Mouse (Mus musculus) forebrain, postnatal 0 days (tissue): ENCODE measurements around the gene Mfsd6. TPM values are rescaled to one million over a fixed set of nuclear protein-coding genes. Genes with fewer than 3 reads are reported as not detected.

Experiments used
- ATAC-seq: fragments of 200-750 bp; cut with Nextera tagmentation; 2 replicates; pipeline ENCODE4 v1.8.0; 2017; ENCODE audit warnings: mild to moderate bottlenecking, moderate library complexity
- DNase-seq: peaks from one replicate; pipeline ENCODE4 v3.0.0-alpha.2; 2015
- H3K27ac ChIP-seq: fragments of 300-500 bp; sonication (generic); 2 replicates; pipeline ENCODE4 v1.5.1; 2014; ENCODE audit warnings: low read depth, mild to moderate bottlenecking, antibody characterized with exemption, low read length, moderate library complexity, mixed read lengths
- H3K27me3 ChIP-seq: fragments of 300-500 bp; sonication (generic); 2 replicates; pipeline ENCODE4 v1.6.1; 2014; ENCODE audit warnings: mild to moderate bottlenecking, low read length, mixed read lengths; ENCODE audit not compliant: insufficient read depth
- H3K36me3 ChIP-seq: fragments of 300-500 bp; sonication (generic); 2 replicates; pipeline ENCODE4 v1.6.1; 2014; ENCODE audit warnings: mild to moderate bottlenecking, moderate library complexity; ENCODE audit not compliant: insufficient read depth
- H3K4me1 ChIP-seq: fragments of 300-500 bp; sonication (generic); 2 replicates; pipeline ENCODE4 v1.6.1; 2014; ENCODE audit warnings: antibody characterized with exemption; ENCODE audit not compliant: insufficient read depth
- H3K4me2 ChIP-seq: fragments of 300-500 bp; sonication (generic); 2 replicates; pipeline ENCODE4 v1.6.1; 2014; ENCODE audit warnings: low read depth, mild to moderate bottlenecking, moderate library complexity
- H3K4me3 ChIP-seq: fragments of 300-500 bp; sonication (generic); 2 replicates; pipeline ENCODE4 v1.5.1; 2014; ENCODE audit warnings: low read depth, low read length, mixed read lengths
- H3K9ac ChIP-seq: fragments of 300-500 bp; sonication (generic); 2 replicates; pipeline ENCODE4 v1.6.1; 2014; ENCODE audit warnings: mild to moderate bottlenecking
- H3K9me3 ChIP-seq: fragments of 300-500 bp; sonication (generic); 2 replicates; pipeline ENCODE4 v1.6.1; 2016; ENCODE audit warnings: low read length
- CTCF ChIP-seq: sonication (generic); IDR thresholded peaks from 2 replicates; pipeline ENCODE4 v1.5.1; 2016; ENCODE audit warnings: antibody characterized with exemption, control low read depth, low read depth
- WGBS: fragments of 180-500 bp; shearing (Covaris S2); extraction: QIAGEN DNeasy Blood & Tissue Kit; methylation state at CpG from one replicate; pipeline ENCODE4 v1.1.7; 2014; 5-methylcytosine and 5-hydroxymethylcytosine counted together
- polyA plus RNA-seq: library from polyadenylated mRNA; unstranded; fragments of >200 nt; fragmentation: Nextera tagmentation; extraction: Ambion mirVana; gene quantifications from 2 replicates; pipeline ENCODE4 v1.2.1, GENCODE M21; 2015
- total RNA-seq: library from RNA; depleted of rRNA; stranded (reverse); fragments of >200 nt; gene quantifications from 2 replicates; pipeline ENCODE4 v1.2.3, GENCODE M21; 2014

The Mfsd6 gene
- total and polyA plus RNA-seq, 2 experiments from 2014 or later, result 9.6 to 45.0 TPM

DNA sequence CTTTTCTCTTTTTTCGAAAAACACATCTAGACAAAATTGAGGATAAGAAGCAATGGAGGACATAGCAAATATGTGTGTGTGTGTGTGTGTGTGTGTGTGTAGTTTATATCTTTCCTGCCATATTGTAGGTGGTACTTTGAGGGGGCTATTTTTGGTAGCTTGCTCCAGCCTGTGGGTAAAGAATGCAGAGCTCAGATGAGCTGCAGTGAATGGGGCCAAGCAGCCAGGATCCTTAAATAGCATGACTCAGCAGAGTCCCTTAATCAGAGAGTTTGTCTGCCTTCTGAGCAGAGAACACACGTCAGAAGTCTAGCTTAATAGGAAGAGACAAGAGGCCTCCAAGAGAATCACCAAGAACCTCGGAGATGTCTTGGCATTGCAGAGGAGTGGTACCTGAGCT is 25.4 kb upstream of the Mfsd6 start:
- Histone ChIP-seq H3K9me3 (no peaks in the 10 kb centered on the region), H3K4me3 (no peak overlapping the region), H3K27ac (no peak overlapping the region), H3K27me3 (no peaks in the 10 kb centered on the region), H3K36me3 (no peaks in the 10 kb centered on the region), H3K9ac (no peak overlapping the region), H3K4me2 (no peak overlapping the region), H3K4me1 (no peaks in the 10 kb centered on the region)
- DNase-seq (no peak), ATAC-seq (no peak)
- TF ChIP-seq CTCF, result no peak
- WGBS, result 59% methylated on average over 3 of the region's 3 CpGs

DNA sequence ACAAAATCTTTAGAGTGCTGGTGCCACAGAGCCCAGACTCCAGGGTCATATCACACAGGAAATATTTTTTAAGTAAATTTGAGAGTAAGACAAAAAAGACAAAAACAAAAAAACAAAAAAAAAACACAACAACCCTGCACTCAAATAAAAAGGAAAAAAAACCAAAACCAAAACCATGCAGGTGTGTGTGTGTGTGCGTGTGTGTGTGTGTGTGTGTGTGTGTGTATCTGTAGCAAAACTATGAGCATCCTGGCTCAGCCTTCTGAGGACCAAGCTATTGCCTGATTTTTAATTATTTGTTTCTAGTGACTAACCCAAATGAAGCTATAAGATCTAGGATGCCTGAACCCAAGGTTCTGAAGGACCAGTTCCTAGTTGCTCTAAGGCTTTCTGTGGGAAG is 24.4 kb upstream of the Mfsd6 start:
- WGBS, result 87% methylated on average over 1 of the region's 1 CpGs
- TF ChIP-seq CTCF, result no peak
- no peak for ATAC-seq
- H3K4me3 ChIP-seq, result no peak overlapping the region
- H3K9me3 ChIP-seq, result no peaks in the 10 kb centered on the region
- no peaks in the 10 kb centered on the region for H3K4me1 ChIP-seq
- no peak overlapping the region for H3K27ac ChIP-seq
- no peak overlapping the region for H3K9ac ChIP-seq
- no peak overlapping the region for H3K4me2 ChIP-seq
- no peaks in the 10 kb centered on the region for H3K27me3 ChIP-seq
- no peak for DNase-seq
- no peaks in the 10 kb centered on the region for H3K36me3 ChIP-seq

DNA sequence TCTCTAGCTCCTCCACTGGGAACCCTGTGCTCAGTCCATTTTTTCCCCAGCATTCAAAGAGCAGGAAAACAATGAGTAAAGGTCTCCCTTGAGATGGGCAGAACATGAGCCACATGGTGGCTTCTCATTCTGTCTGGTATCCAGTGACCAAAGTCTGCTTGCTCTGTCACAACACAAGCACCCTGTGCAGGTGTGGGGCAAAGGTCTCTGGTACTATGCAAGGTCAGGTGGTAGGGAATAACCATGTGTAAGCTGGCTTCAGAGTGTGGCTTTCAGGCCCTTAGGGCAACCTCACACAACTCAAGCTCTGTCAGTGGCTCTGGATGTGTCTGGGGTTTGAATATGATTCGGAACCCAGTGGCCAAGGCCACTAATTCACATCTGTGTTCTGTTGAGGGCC is 22.7 kb upstream of the Mfsd6 start:
- DNase-seq (no peak), ATAC-seq (no peak)
- H3K4me3 ChIP-seq, result no peak overlapping the region
- H3K4me2 ChIP-seq, result no peak overlapping the region
- H3K36me3 ChIP-seq, result no peaks in the 10 kb centered on the region
- TF ChIP-seq CTCF, result no peak
- no peak overlapping the region for H3K27ac ChIP-seq
- no peaks in the 10 kb centered on the region for H3K27me3 ChIP-seq
- WGBS, result 94% methylated on average over 1 of the region's 1 CpGs
- no peaks in the 10 kb centered on the region for H3K9me3 ChIP-seq
- H3K9ac ChIP-seq, result no peak overlapping the region
- H3K4me1 ChIP-seq, result no peaks in the 10 kb centered on the region

DNA sequence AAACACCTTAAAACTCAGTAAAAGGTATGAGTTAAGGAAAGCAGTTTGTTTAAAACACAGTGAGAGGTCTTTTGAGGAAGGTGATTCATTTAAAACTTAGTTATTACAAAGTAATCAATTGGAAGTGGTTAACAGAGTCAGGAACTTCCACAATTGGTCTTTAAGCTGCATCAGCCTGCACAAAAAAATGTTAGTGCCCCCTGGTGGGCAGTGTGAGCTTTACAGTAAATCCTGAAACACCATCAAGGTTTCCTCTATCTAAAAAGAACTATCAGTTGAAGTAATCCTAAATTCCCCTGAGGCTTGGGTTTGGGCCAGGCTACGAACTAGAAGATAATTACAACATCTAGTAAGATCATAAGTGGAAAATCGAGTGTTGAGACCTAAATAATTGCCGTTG is 21.0 kb upstream of the Mfsd6 start:
- 20% methylated on average over 3 of the region's 3 CpGs for WGBS
- peak; percentile 50; the same call in 1 of the 2 replicates for ATAC-seq

DNA sequence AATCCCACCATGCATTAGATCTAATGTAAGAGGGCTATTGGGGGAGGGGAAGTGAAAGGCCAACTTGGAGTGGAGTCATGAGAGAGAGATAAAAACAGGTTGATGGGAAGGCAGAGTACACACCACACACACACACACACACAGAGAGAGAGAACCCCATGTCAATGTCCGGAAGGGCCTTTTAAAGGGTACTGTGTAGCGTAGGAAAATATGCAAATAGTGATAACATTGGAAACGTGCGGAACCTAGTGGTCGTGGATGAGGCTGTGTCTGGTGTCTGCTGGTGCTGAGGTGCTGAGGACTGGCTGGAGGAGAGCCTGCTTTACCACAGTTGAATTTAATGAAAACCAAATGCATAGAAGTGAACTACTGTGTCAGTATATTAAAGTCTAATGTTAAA is 15.3 kb upstream of the Mfsd6 start:
- no peaks in the 10 kb centered on the region for H3K27me3 ChIP-seq
- DNase-seq, result no peak
- ATAC-seq, result no peak
- no peak overlapping the region for H3K9ac ChIP-seq
- H3K9me3 ChIP-seq, result no peaks in the 10 kb centered on the region
- H3K4me2 ChIP-seq, result no peak overlapping the region
- H3K4me1 ChIP-seq, result no peaks in the 10 kb centered on the region
- WGBS, result 89% methylated on average over 5 of the region's 5 CpGs
- H3K27ac ChIP-seq, result no peak overlapping the region
- no peak for TF ChIP-seq CTCF
- no peaks in the 10 kb centered on the region for H3K36me3 ChIP-seq
- H3K4me3 ChIP-seq, result no peak overlapping the region

More for the DNA sequence above, 21.0 kb upstream of the Mfsd6 start:
- no peak overlapping the region for H3K4me2 ChIP-seq
- H3K27me3 ChIP-seq, result no peaks in the 10 kb centered on the region
- H3K9ac ChIP-seq, result no peak overlapping the region
- no peaks in the 10 kb centered on the region for H3K36me3 ChIP-seq
- H3K27ac ChIP-seq, result no peak overlapping the region
- peak; percentile 84 for TF ChIP-seq CTCF
- peak; percentile 82 for DNase-seq
- H3K9me3 ChIP-seq, result no peaks in the 10 kb centered on the region
- H3K4me3 ChIP-seq, result no peak overlapping the region
- no peaks in the 10 kb centered on the region for H3K4me1 ChIP-seq

DNA sequence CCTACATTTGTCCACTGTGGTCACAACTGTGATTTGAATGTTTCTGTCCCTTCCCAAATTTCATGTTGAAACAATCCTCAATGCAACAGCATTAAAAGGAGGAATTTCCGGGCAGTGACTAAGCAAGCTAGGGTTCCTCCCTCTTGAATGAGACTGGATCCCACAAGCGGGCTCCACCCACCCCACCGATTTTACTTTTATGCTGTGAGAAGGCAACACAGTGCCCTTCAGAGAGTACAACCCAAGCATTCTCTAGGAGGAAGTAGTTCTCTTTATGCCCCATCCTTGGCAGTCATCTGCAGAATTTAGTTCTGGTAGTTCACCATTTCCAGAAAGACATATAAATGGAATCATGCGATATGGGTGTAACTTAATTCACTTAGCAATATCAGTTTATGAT is 6.9 kb upstream of the Mfsd6 start:
- 83% methylated on average over 4 of the region's 4 CpGs for WGBS
- H3K4me2 ChIP-seq, result no peak overlapping the region
- no peaks in the 10 kb centered on the region for H3K9me3 ChIP-seq
- H3K27ac ChIP-seq, result no peak overlapping the region
- H3K4me3 ChIP-seq, result no peak overlapping the region
- ATAC-seq, result no peak
- no peak for TF ChIP-seq CTCF
- no peak for DNase-seq
- H3K9ac ChIP-seq, result no peak overlapping the region
- H3K36me3 ChIP-seq, result no peaks in the 10 kb centered on the region
- no peaks in the 10 kb centered on the region for H3K27me3 ChIP-seq
- no peaks in the 10 kb centered on the region for H3K4me1 ChIP-seq

DNA sequence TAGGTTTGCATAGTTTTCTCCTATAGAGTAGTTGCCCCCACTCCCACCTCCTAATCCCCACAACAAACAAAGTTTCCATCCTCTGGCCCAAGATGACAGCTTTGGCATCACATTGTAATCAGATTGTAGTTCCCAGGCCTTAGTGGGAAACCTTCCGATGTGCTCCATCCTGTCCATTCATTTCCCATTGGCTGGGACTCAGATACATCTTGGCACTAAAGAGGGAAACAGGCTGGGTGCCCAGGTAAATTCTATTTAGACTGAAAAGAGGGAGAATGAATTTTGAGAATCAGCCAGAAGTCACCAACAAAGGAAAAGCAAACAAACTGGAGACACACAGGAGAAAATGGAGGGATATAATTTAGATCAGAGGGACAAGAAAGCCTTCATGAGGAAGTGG is 3.0 kb upstream of the Mfsd6 start:
- H3K9me3 ChIP-seq, result no peaks in the 10 kb centered on the region
- H3K27me3 ChIP-seq, result no peaks in the 10 kb centered on the region
- no peak for TF ChIP-seq CTCF
- H3K4me2 ChIP-seq, result no peak overlapping the region
- ATAC-seq (no peak), DNase-seq (no peak)
- peaks cover 6% of the 10 kb centered on the region for H3K4me1 ChIP-seq
- no peaks in the 10 kb centered on the region for H3K36me3 ChIP-seq
- H3K4me3 ChIP-seq, result no peak overlapping the region
- no peak overlapping the region for H3K9ac ChIP-seq
- no peak overlapping the region for H3K27ac ChIP-seq
- WGBS, result 46% methylated on average over 1 of the region's 1 CpGs
